Mouse (Mus musculus): ENCODE data around the gene AI837181. TPM values are rescaled to one million over a fixed set of nuclear protein-coding genes. Genes with fewer than 3 reads are reported as not detected.

Gene AI837181
- polyA plus RNA-seq, 1 experiment from 2014 or later = 60.3 TPM

Other genes with a start within 250 kb of the AI837181 start
- gene Pacs1, start 152.0 kb upstream of the AI837181 start, polyA plus RNA-seq (2016; fragmentation: Nextera tagmentation; extraction: Ambion mirVana) = 32.5 and 32.8 TPM in 2 replicates
- 411 and 418 TPM in 2 replicates for gene Sf3b2, start 129.7 kb upstream of the AI837181 start, polyA plus RNA-seq (2016; fragmentation: Nextera tagmentation; extraction: Ambion mirVana)
- 20.4 and 24.1 TPM in 2 replicates for gene Gal3st3, start 126.8 kb upstream of the AI837181 start, polyA plus RNA-seq (2016; fragmentation: Nextera tagmentation; extraction: Ambion mirVana)
- not detected in 2 replicates for gene Catsper1, start 89.4 kb upstream of the AI837181 start, polyA plus RNA-seq (2016; fragmentation: Nextera tagmentation; extraction: Ambion mirVana)
- gene Cst6, start 75.6 kb upstream of the AI837181 start, polyA plus RNA-seq (2016; fragmentation: Nextera tagmentation; extraction: Ambion mirVana) = 0.87 and 2.2 TPM in 2 replicates
- gene Eif1ad, start 58.4 kb upstream of the AI837181 start, polyA plus RNA-seq (2016; fragmentation: Nextera tagmentation; extraction: Ambion mirVana) = 75.9 and 79.9 TPM in 2 replicates
- 392 and 402 TPM in 2 replicates for gene Banf1, start 58.0 kb upstream of the AI837181 start, polyA plus RNA-seq (2016; fragmentation: Nextera tagmentation; extraction: Ambion mirVana)
- gene Sart1, start 36.4 kb upstream of the AI837181 start, polyA plus RNA-seq (2016; fragmentation: Nextera tagmentation; extraction: Ambion mirVana) = 115 and 118 TPM in 2 replicates
- gene Tsga10ip, start 22.6 kb upstream of the AI837181 start, polyA plus RNA-seq (2016; fragmentation: Nextera tagmentation; extraction: Ambion mirVana) = 0.17 and 0.28 TPM in 2 replicates
- 257 and 262 TPM in 2 replicates for gene Drap1, start 165 bp upstream of the AI837181 start, polyA plus RNA-seq (2016; fragmentation: Nextera tagmentation; extraction: Ambion mirVana)
- gene Fosl1, start 22.4 kb downstream of the AI837181 start, polyA plus RNA-seq (2016; fragmentation: Nextera tagmentation; extraction: Ambion mirVana) = not detected in 2 replicates
- 10.1 TPM in 2 replicates for gene Ccdc85b, start 32.8 kb downstream of the AI837181 start, polyA plus RNA-seq (2016; fragmentation: Nextera tagmentation; extraction: Ambion mirVana)
- gene Fibp, start 35.5 kb downstream of the AI837181 start, polyA plus RNA-seq (2016; fragmentation: Nextera tagmentation; extraction: Ambion mirVana) = 144 and 149 TPM in 2 replicates
- 3.6 and 3.9 TPM in 2 replicates for gene Ctsw, start 43.4 kb downstream of the AI837181 start, polyA plus RNA-seq (2016; fragmentation: Nextera tagmentation; extraction: Ambion mirVana)
- 57.9 and 68.9 TPM in 2 replicates for gene Efemp2, start 48.8 kb downstream of the AI837181 start, polyA plus RNA-seq (2016; fragmentation: Nextera tagmentation; extraction: Ambion mirVana)
- gene Mus81, start 63.3 kb downstream of the AI837181 start, polyA plus RNA-seq (2016; fragmentation: Nextera tagmentation; extraction: Ambion mirVana) = 47.7 and 50.1 TPM in 2 replicates
- 3,169 and 3,187 TPM in 2 replicates for gene Cfl1, start 65.3 kb downstream of the AI837181 start, polyA plus RNA-seq (2016; fragmentation: Nextera tagmentation; extraction: Ambion mirVana)
- gene 1700020D05Rik, start 78.6 kb downstream of the AI837181 start, polyA plus RNA-seq (2016; fragmentation: Nextera tagmentation; extraction: Ambion mirVana) = 0.22 TPM in 1 of 2 replicates, not detected in the other
- gene Snx32, start 85.4 kb downstream of the AI837181 start, polyA plus RNA-seq (2016; fragmentation: Nextera tagmentation; extraction: Ambion mirVana) = 35.9 and 36.0 TPM in 2 replicates
- 0.08 and 0.14 TPM in 2 replicates for gene Ovol1, start 135.5 kb downstream of the AI837181 start, polyA plus RNA-seq (2016; fragmentation: Nextera tagmentation; extraction: Ambion mirVana)
- gene Ap5b1, start 142.9 kb downstream of the AI837181 start, polyA plus RNA-seq (2016; fragmentation: Nextera tagmentation; extraction: Ambion mirVana) = 2.2 and 2.6 TPM in 2 replicates
- 137 and 165 TPM in 2 replicates for gene Rnaseh2c, start 176.7 kb downstream of the AI837181 start, polyA plus RNA-seq (2016; fragmentation: Nextera tagmentation; extraction: Ambion mirVana)
- gene Kat5, start 185.1 kb downstream of the AI837181 start, polyA plus RNA-seq (2016; fragmentation: Nextera tagmentation; extraction: Ambion mirVana) = 80.4 and 81.6 TPM in 2 replicates
- gene Rela, start 212.3 kb downstream of the AI837181 start, polyA plus RNA-seq (2016; fragmentation: Nextera tagmentation; extraction: Ambion mirVana) = 34.2 and 37.6 TPM in 2 replicates
- gene Sipa1, start 238.6 kb downstream of the AI837181 start, polyA plus RNA-seq (2016; fragmentation: Nextera tagmentation; extraction: Ambion mirVana) = 18.8 and 20.6 TPM in 2 replicates

All from midbrain, embryonic 12.5 days (tissue).